24 mouse cellular contexts compared by ENCODE assay signal in the genomic region with DNA sequence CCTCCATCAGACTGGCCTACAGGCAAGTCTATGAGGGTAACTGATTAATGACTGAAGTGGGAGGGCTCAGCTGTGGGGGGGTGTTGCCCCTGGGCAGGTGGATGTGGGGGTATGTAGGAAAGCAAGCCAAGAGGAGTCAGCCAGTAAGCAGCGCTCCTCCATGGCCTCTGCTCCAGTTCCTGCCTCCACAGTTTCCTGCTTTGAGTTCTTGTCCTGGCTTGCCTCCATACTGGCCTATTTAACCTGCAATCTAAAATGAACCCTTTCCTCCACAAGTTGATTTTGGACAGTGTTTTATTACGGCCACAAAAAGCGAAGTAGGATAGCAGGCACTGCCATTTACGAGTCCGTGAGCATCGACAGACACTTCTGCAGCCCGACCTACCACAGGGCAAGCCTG.
"Had no signal": no experiment of that assay in that cellular context is flagged by ENCODE, and none has a peak within 500 bp of the region (broad histone marks: within the 10 kb centered on the region; RNA-seq: fewer than 3 reads in every experiment).

No protein-coding gene starts in this region.

- DNase-seq: gastrocnemius, adult 2 months; gastrocnemius, postnatal 10 days; gastrocnemius, postnatal 25 days; heart, adult 18-20 months; heart, postnatal 10 days; heart, postnatal 4 days; kidney, adult 18-20 months; kidney, adult 8-10 months; kidney, postnatal 10 days; kidney, postnatal 25 days; kidney, postnatal 4 days had no signal

- H3K9me3 ChIP-seq: heart, embryonic 10.5 days; heart, embryonic 12.5 days; hindbrain, embryonic 10.5 days; hindbrain, embryonic 12.5 days; intestine, embryonic 15.5 days; limb, embryonic 10.5 days; limb, embryonic 12.5 days had no signal

- H3K27ac ChIP-seq: gastrocnemius, adult 2 months; heart, embryonic 10.5 days; hindbrain, embryonic 10.5 days; hindbrain, embryonic 14.5 days; intestine, embryonic 15.5 days; limb, embryonic 10.5 days; limb, embryonic 12.5 days had no signal

- H3K9ac ChIP-seq: heart, embryonic 12.5 days; hindbrain, embryonic 12.5 days; hindbrain, embryonic 14.5 days; intestine, embryonic 15.5 days had no signal

- H3K4me2 ChIP-seq: heart, embryonic 12.5 days; hindbrain, embryonic 14.5 days; intestine, embryonic 15.5 days; limb, embryonic 12.5 days had no signal

- H3K4me3 ChIP-seq: gastrocnemius, adult 2 months; heart, embryonic 10.5 days; heart, embryonic 12.5 days; hindbrain, embryonic 10.5 days; hindbrain, embryonic 12.5 days; intestine, embryonic 15.5 days; layer of hippocampus, adult 2 months; left cerebral cortex, adult 2 months; limb, embryonic 10.5 days; limb, embryonic 12.5 days had no signal

- H3K27me3 ChIP-seq: heart, embryonic 12.5 days; hindbrain, embryonic 12.5 days; intestine, embryonic 15.5 days; limb, embryonic 12.5 days had no signal

- ATAC-seq: hindbrain, embryonic 16.5 days; inflammation-experienced regulatory T-cells, adult 6 months; intestine, embryonic 15.5 days; intestine, postnatal 0 days had no signal
